Mouse (Mus musculus) gastrocnemius, adult 18-20 months (tissue): ENCODE results near the gene Lect2. TPM values are rescaled to one million over a fixed set of nuclear protein-coding genes. Genes with fewer than 3 reads are reported as not detected.

Experiments
- DNase-seq: peaks from one replicate; pipeline ENCODE4 v3.0.0; 2021; ENCODE audit warnings: low spot score
- total RNA-seq, 2 experiments: library from RNA; stranded (reverse); gene quantifications; 2 replicates each; pipeline ENCODE4 v1.2.3; 2021

The Lect2 gene
- total RNA-seq, 2 experiments from 2014 or later: not detected

- DNase-seq: no peak
Measured at GRCm38 (mm10) chr13:56506871-56507496, 41.3 kb downstream of the Lect2 start.

GRCm38 (mm10) chr13:56501866-56502420 lies 46.4 kb downstream of the Lect2 start:
- DNase-seq: no peak

- DNase-seq: no peak
Measured at GRCm38 (mm10) chr13:56500636-56501035, 47.7 kb downstream of the Lect2 start.

GRCm38 (mm10) chr13:56500132-56500531 lies 48.2 kb downstream of the Lect2 start:
- DNase-seq: no peak

GRCm38 (mm10) chr13:56494440-56494839 lies 53.9 kb downstream of the Lect2 start:
- DNase-seq: no peak

Other genes starting within 250 kb of the Lect2 start
- gene Gm3045, start 121.9 kb downstream of the Lect2 start, total RNA-seq: not detected
- not detected for gene Slc25a48, start 110.1 kb downstream of the Lect2 start, total RNA-seq
- gene Il9, start 66.3 kb downstream of the Lect2 start, total RNA-seq: not detected
- under 1 TPM in 1 of 2 experiments, not detected in 1; 0.33 TPM for gene Fbxl21, start 26.0 kb downstream of the Lect2 start, total RNA-seq
- gene Tgfbi, start 61.0 kb upstream of the Lect2 start, total RNA-seq: 10 to 100 TPM; 13.4 to 17.6 TPM
- 10 to 100 TPM; 18.2 to 24.3 TPM for gene Smad5, start 154.5 kb upstream of the Lect2 start, total RNA-seq
- not detected for gene Gm45623, start 205.3 kb upstream of the Lect2 start, total RNA-seq